9 mouse cellular contexts compared by ENCODE assay signal in the genomic region with DNA sequence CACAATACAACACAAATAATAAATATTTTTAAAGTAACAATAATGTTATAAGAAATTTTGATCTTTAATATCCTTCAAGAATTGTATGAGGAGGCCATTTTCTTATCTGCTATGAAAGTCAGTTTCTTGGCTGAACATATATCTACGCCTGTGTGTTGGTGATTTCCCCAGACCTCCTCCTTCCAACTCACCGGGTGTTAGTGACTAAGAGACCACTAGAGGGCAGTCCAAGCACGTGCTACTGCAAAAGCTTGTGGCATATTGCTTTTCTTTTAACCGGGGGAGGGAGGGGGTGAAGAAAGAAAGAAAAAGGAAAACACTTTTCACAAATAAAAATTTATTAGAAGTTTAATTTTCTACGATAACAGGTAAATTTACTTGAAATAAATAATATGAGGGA.
DNase-seq lines count a peak whose midpoint lies in the region; ATAC-seq and TF ChIP-seq lines count a peak whose summit lies in the region.
"Had no signal": no experiment of that assay in that cellular context is flagged by ENCODE, and none has a peak within 500 bp of the region (broad histone marks: within the 10 kb centered on the region; RNA-seq: fewer than 3 reads in every experiment).

No protein-coding gene starts in this region.

- TF ChIP-seq CTCF in C2C12 (IDR thresholded peaks at IDR 0.05; ENCODE audit: control insufficient read depth, insufficient read depth, insufficient read length): peak; percentile 17
- peak; percentile 91 for TF ChIP-seq CTCF in gastrocnemius, adult 2 months (IDR thresholded peaks at IDR 0.05)
- TF ChIP-seq CTCF in kidney, postnatal 0 days (IDR thresholded peaks at IDR 0.05; ENCODE audit: low read depth): peak; percentile 84

- H3K27ac ChIP-seq in gastrocnemius, adult 2 months: no peak overlapping the region
- H3K27ac ChIP-seq in kidney, postnatal 0 days: no peak overlapping the region
- no peak overlapping the region for H3K27ac ChIP-seq in liver, embryonic 13.5 days
- H3K27ac ChIP-seq: heart, embryonic 15.5 days had no signal

- H3K9me3 ChIP-seq in kidney, postnatal 0 days (replicated peaks; ENCODE audit: low read length): no peaks in the 10 kb centered on the region
- H3K9me3 ChIP-seq in liver, embryonic 13.5 days (replicated peaks): no peaks in the 10 kb centered on the region
- H3K9me3 ChIP-seq: heart, embryonic 15.5 days had no signal

- no peaks in the 10 kb centered on the region for H3K4me1 ChIP-seq in kidney, postnatal 0 days (replicated peaks; ENCODE audit: insufficient read depth, low read length)
- H3K4me1 ChIP-seq in liver, embryonic 13.5 days (replicated peaks): no peaks in the 10 kb centered on the region
- H3K4me1 ChIP-seq: heart, embryonic 15.5 days had no signal

- no peaks in the 10 kb centered on the region for H3K79me2 ChIP-seq in C2C12 (ENCODE audit: control insufficient read depth, insufficient read depth)

- no peak overlapping the region for H3ac ChIP-seq in C2C12 (ENCODE audit: control insufficient read depth, insufficient read length, low read depth)

- no peak for ATAC-seq in kidney, postnatal 0 days (replicated peaks; ENCODE audit: low FRiP score, low read depth)
- no peak for ATAC-seq in liver, embryonic 13.5 days (ENCODE audit: low read depth)
- no peak for ATAC-seq in inflammation-experienced regulatory T-cells, adult 6 months

- no peak overlapping the region for H3K9ac ChIP-seq in kidney, postnatal 0 days (ENCODE audit: low read depth, low read length)
- H3K9ac ChIP-seq in liver, embryonic 13.5 days: no peak overlapping the region
- H3K9ac ChIP-seq: heart, embryonic 15.5 days had no signal

- H3K79me3 ChIP-seq in C2C12 (ENCODE audit: low read depth): no peaks in the 10 kb centered on the region

- intact Hi-C loops in gastrocnemius, adult 2 months (cut with DNase I): no loop called here

- H3K4me3 ChIP-seq in C2C12 (ENCODE audit: insufficient read depth, poor library complexity, severe bottlenecking): no peak overlapping the region
- H3K4me3 ChIP-seq in gastrocnemius, adult 2 months: no peak overlapping the region; the same call in 1 of the 2 replicates
- H3K4me3 ChIP-seq in kidney, postnatal 0 days (replicated peaks; ENCODE audit: low read depth, low read length): no peak overlapping the region
- no peak overlapping the region for H3K4me3 ChIP-seq in liver, embryonic 13.5 days (replicated peaks)
- H3K4me3 ChIP-seq: heart, embryonic 15.5 days had no signal

- H3K36me3 ChIP-seq in C2C12 (ENCODE audit: control insufficient read depth, insufficient read depth): no peaks in the 10 kb centered on the region
- no peaks in the 10 kb centered on the region for H3K36me3 ChIP-seq in kidney, postnatal 0 days (ENCODE audit: insufficient read depth, low read length)
- H3K36me3 ChIP-seq in liver, embryonic 13.5 days: no peaks in the 10 kb centered on the region
- H3K36me3 ChIP-seq: heart, embryonic 15.5 days had no signal

- peak; percentile 79 for DNase-seq in NIH3T3 (ENCODE audit: low read depth)
- peak; percentile 51 to 56 for DNase-seq in cerebellum, postnatal 36 days
- peak; percentile 73 for DNase-seq in gastrocnemius, adult 2 months
- DNase-seq in kidney, postnatal 0 days (ENCODE audit: low spot score): peak; percentile 86
- DNase-seq in liver, embryonic 13.5 days: peak; percentile 5
- peak; percentile 53 for DNase-seq in retina, postnatal 7 days (ENCODE audit: low read depth, low spot score)

- 11% methylated on average over 5 of the region's 5 CpGs for WGBS in kidney, postnatal 0 days
- WGBS in liver, embryonic 13.5 days (ENCODE audit: insufficient replicate concordance): 10% methylated on average over 5 of the region's 5 CpGs

- no peaks in the 10 kb centered on the region for H3K27me3 ChIP-seq in C2C12 (ENCODE audit: control insufficient read depth, insufficient read depth, insufficient read length)
- no peaks in the 10 kb centered on the region for H3K27me3 ChIP-seq in kidney, postnatal 0 days (ENCODE audit: insufficient read depth, low read length)
- H3K27me3 ChIP-seq in liver, embryonic 13.5 days: no peaks in the 10 kb centered on the region
- H3K27me3 ChIP-seq: heart, embryonic 15.5 days had no signal

- H3K4me2 ChIP-seq in kidney, postnatal 0 days (ENCODE audit: low read length): no peak overlapping the region
- H3K4me2 ChIP-seq in liver, embryonic 13.5 days: no peak overlapping the region
- H3K4me2 ChIP-seq: heart, embryonic 15.5 days had no signal

TF ChIP-seq in C2C12, 6 proteins besides CTCF, POLR2A, EP300 and RAD21:
- TF ChIP-seq MYOG (IDR thresholded peaks at IDR 0.05; ENCODE audit: control insufficient read depth, extremely low read depth, insufficient read length): no peak
- no peak for TF ChIP-seq USF1 (IDR thresholded peaks at IDR 0.05; ENCODE audit: low read depth)
- TF ChIP-seq CEBPB (IDR thresholded peaks at IDR 0.05; ENCODE audit: low read depth): no peak
- TF ChIP-seq FOSL1 (IDR thresholded peaks at IDR 0.05; ENCODE audit: insufficient read depth, low read length, poor library complexity, severe bottlenecking): no peak
- no peak for TF ChIP-seq MAX (IDR thresholded peaks at IDR 0.05)
- TF ChIP-seq MYOD1 (IDR thresholded peaks at IDR 0.05; ENCODE audit: control insufficient read depth, insufficient read length, low read depth): no peak

Comparison
In these comparisons a context has a peak if more than half of its experiments do, and no peak if none do; other contexts are left out.
1. CTCF ChIP-seq: peak in every context shown above with its lines; median percentile 91 in gastrocnemius, adult 2 months; 84 in kidney, postnatal 0 days; 17 in C2C12.
2. DNase-seq: peak in every context shown above with its lines; median percentile 86 in kidney, postnatal 0 days; 79 in NIH3T3; 73 in gastrocnemius, adult 2 months; 54 in cerebellum, postnatal 36 days; 53 in retina, postnatal 7 days; 5 in liver, embryonic 13.5 days.